Mouse (Mus musculus) spleen, postnatal 36 days (tissue): Measurements from ENCODE around the gene Sdhaf1.

Source experiments
- DNase-seq, 2 experiments: peaks; one replicate each; pipeline ENCODE4 v3.0.0; 2022; ENCODE audit warnings: low spot score in 2 of 2, mixed read lengths in 1 of 2

Gene Sdhaf1

DNA sequence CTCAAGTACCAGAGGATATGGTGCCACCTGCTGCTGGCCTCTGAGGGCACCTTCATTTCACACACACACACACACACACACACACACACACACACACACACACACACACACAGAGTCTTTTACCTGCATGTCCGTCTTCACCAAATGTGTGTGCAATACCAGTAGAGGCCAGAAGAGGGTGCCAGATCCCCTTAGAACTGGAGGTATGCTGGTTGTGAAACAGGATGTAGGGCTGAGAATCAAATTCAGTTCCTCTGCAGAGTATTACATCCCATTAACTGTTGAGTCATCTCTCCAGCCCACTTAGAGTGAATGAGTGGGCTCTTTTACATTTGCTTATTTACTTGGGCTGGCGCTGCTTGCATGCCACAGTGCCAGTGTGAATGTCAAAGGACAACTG, 1.7 kb upstream of the Sdhaf1 start:
- peak; percentile 34 to 56 for DNase-seq

DNA sequence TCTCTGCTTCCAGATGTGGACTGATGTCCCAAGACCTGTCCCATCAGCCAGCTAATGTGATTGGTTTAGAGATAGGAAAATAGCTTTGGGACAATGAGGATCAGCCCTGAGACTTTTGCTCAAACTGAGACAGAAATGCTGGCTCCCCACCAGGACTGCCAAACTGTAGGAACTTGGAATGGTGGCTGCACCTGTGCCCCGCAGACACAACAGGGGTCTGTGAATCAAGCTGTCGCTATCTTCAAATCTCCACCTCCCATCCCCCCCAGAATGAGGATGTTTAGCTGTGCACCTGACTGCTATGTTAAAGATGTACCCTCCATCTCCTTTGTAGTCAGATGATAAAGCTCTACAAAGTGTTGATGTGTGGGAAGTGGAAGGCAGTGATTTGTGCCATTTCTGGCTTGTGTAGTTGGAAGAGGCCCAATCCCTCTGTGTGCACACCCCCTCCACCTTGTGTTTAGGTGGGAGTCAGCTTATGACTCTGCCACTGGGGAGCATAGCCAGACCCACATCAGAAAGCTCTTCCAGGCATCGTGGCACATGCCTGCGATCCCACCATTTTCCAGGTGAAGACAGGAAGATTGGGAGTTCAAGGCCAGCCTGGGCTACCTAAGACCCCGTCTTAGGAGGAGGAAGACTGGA, 727 bp upstream of the Sdhaf1 start:
- no peak for DNase-seq

DNA sequence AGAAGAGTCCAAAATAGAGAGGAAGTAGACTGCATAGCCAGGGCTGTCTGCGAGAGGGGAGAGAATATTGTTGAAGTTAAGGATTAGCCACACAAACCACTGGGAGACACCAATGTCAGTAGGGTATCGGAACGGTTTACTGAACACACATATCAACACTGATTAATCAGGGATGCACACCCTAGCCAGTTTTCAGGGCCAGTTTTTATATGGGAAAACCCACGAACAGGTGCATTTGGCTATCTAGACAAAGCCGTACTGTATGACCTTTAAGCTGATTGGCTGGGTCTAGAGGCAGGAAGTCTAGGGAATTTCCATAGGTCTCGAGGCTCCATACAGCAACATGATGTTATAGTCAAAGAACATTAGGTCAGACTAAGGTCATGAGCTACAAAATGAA, 830 bp downstream of the Sdhaf1 start:
- peak; percentile 26 to 30 for DNase-seq

DNA sequence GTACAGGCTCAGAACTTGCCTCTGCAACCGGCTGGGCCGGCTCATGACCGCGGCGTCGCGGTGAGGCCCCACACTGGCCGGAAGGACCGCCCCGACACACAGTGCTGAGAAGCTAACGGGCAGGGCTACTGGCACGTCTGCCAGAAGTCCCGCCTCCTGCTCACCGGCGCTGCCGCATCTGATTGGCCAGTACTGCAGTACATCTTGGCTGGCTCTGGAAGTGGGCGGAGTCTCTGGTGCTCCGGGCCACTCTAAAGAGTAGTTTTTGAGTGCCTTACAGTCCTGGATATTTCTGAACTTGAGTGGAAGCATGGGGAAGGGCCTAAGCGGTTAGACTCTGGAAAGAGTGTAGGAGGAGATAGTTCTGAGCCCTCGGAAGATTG, 1.4 kb downstream of the Sdhaf1 start:
- DNase-seq = peak; percentile 98

DNA sequence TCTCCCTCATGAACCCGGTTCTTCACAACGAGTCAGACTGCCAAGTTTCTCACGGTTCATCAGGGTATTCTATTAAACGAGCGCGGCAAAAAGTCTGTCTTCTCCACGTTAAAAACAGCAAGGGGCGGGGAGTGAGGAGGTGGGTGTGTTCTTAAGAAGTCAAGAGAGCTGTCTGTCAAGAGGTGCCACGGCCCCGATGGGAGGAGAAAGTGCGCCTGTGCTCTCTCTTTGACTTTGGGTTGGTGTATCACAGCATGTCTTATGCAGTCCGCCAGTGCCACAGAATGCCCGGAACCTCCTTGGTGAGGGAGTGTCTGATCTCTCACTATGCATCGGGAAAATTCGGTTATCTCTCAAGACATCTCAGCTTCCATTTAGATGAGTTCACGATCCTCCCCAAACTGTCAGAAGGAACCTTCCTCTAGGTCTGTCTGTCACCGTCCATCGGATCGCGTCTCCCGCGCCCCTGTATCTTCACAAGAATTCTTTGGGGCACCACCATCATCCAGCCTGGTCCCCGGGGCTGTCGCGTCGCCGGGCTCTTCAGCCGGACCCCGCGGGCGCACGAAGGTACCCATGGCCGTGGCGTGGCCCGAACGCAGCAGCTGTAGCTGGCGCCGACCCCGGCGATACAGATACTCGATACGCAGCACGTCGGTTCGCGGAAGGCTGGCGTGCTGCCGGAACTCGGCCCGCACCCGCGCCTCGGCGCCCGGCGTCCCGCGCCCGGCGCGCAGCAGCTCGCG, 2.0 kb downstream of the Sdhaf1 start, which contains the start of gene E130208F15Rik:
TSS of gene E130208F15Rik (plus strand) at position 202 of the 746 bp plus-strand sequence.
- DNase-seq = peak; percentile 78 to 82

DNA sequence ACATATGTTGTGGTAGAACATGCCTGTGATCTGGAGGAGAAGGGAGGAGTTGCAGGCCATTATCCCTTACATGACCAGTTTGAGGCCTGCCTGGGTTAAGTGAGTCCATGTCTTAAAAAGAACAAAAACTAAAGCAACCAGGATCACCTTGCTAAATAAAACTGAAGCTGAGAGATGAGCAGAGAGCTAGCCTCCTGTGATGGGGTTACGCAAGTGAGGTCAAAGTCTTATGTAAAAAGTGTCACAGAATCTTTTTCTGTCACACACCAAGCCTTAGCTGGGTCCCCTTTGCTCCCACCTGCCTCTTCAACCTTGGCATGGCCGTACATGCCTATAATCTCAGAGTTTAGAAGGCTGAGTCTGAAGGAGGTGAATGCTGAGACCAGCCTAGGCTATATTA, 2.7 kb downstream of the Sdhaf1 start:
- no peak for DNase-seq

DNA sequence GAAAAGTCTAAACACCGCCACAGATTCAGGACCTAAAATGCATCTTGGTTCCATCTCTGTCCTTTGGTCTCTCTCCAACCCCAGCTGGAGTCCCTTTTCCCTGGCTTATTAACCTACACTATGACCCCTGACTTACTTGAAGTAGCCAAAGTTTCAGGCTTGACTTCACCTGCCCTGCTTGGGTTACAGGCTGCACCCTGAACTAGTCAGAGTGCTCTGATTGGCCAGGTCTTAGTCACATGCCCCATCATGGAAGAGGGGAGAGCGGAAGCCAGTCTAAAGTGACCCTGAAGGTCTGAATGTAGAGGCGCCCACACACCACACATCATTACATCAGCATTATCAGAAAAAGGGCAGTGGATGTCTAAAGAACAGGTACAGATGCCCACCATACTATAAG, 5.6 kb downstream of the Sdhaf1 start:
- no peak for DNase-seq

DNA sequence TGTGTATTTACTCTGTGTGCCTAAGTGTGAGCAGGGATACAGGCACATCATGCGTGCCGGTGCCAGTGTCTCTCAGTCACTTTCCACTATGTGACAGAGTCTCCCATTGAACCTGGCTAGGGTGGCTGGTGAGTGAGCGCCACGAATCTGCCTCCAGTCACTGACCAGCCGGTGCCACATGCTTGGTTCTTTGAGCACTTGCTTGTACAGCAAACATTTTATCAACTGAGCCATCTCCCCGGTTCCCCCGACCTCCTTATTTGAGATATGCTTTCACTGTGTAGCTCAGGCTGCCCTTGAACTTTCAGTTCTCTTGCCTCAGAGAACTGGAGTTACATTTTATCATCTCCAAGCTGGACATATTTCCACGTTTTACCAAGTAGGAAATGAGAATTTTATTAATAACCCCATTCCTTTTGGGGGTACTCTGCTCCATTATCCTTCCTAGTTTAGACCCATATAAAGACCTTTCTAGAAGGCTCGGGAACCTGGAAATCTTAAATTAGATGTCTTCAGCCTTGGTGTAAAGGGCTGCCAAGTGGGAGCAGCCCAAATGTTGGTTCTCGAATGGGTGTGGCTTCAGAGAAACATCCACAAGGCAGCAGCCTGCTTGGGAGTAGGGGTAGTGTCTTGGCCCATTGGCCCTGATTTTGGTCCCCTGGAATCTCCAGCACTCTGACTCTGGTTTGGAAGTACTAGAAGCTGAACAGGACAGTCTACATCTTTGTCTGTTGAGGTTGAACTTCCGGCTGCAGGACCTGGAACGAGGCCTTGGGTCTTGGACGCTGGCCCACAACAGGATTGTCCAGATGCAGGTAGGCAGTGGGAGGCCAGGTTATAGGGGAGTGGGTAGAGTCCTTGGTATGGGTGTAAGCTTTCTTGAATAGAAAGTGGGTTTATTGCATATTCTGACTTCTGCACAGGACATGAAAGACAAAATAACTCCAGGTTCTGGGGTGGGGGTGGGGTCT, 7.9 kb downstream of the Sdhaf1 start:
- DNase-seq = no peak

DNA sequence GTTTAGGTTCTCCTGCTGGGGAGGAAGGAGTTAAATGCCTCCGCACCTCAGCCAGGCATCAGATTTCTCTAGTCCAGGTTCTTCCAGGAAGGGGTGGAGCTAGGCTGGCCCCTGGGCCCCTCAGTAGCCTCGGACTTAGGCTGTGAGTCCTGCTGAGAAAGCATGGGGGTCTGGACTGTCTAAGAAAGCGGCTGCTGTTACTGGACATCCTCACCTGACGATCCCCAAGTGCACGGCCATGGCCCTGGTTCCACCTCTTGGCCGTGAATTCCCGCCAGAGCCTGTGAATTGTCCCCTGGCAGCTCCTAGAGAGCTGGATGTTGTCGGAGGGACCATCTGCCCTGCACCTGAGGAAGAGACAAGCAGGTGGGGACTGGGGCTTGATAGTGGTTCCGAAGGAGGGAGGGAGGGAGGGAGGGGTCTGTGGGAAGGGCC, 9.0 kb downstream of the Sdhaf1 start, which contains the start of gene Syne4:
TSS of gene Syne4 (plus strand) at position 87 of the 435 bp plus-strand sequence.
- no peak for DNase-seq

DNA sequence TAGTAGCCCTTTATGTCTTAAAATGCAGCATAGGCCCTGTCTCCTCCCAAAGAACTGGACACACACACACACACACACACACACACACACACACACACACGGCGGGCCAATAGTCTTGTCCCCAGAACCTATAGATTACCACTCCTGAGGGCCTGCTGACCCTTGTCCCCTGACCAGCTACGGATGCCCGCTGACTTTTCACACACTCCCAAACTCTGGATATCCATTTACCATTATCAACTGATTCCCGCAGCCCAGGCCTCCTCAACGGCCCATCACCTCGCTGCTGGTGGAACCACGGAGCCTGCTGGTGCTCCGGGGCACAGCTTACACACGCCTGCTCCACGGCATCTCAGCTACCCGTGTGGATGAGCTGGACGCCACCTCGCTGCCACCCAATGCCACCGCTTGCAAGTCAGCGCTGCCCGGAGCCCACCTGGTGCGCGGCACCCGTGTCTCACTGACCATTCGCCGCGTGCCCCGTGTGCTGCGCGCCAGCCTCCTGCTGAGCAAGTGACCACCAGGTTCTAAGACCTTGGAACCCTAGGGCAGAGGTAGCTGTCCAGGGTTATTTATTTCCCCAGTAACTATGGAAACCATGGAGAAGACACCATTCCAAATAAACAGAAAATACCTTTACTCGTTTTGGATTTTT, 9.9 kb downstream of the Sdhaf1 start:
- no peak for DNase-seq

DNA sequence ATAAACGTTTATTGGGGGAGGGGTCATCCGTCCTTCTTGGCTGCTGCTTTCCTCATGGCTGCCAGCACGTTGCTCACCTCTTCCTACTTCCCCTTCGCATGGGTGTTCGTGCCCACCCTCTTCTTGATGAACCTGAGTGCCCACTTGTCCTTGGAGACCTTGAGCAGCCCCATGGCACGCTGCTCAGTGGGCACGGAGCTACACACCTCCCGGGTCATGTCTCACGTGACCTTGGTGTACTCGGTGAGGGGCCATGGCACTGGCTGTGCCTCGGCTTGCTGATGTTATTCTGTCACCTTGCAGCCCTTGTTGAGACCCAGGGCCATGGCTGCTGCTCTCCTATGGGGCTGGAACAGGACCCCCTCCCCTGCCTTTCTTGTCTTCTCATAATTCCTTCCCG, 13.6 kb downstream of the Sdhaf1 start:
- DNase-seq = no peak

DNA sequence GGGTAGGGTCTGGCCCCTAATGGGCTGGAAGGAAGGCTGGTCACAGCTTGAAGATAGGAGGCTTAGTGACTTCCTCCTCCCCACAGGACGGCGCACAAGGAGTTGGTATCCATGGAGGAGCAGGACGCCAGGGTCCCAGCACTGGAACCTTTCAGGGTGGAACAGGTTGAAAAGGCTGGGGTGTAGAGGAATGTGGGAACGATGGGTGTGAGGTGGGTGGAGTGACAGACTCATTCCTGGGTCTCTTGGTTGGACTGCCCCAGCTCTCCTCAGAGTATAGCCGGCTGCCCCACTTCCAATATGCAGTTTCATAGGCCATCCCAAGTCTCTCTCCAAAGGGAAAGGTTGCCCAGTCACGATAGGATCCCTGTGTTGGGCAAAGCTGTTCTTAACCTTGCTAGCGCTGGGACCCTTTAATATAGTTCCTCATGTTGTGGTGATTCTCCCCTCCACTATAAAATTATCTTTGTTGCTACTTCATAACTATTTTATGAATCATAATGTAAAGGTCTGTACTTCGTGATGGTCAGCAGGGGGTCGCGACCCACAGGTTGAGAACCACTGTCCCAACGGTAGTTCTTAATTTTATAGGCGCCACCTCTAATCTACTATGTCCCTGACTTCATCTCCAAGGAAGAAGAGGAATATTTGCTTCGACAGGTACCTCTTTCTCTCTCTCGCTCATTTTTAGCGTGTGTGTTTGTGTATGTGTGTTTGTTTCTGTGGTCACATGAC, 14.1 kb downstream of the Sdhaf1 start:
- no peak for DNase-seq

DNA sequence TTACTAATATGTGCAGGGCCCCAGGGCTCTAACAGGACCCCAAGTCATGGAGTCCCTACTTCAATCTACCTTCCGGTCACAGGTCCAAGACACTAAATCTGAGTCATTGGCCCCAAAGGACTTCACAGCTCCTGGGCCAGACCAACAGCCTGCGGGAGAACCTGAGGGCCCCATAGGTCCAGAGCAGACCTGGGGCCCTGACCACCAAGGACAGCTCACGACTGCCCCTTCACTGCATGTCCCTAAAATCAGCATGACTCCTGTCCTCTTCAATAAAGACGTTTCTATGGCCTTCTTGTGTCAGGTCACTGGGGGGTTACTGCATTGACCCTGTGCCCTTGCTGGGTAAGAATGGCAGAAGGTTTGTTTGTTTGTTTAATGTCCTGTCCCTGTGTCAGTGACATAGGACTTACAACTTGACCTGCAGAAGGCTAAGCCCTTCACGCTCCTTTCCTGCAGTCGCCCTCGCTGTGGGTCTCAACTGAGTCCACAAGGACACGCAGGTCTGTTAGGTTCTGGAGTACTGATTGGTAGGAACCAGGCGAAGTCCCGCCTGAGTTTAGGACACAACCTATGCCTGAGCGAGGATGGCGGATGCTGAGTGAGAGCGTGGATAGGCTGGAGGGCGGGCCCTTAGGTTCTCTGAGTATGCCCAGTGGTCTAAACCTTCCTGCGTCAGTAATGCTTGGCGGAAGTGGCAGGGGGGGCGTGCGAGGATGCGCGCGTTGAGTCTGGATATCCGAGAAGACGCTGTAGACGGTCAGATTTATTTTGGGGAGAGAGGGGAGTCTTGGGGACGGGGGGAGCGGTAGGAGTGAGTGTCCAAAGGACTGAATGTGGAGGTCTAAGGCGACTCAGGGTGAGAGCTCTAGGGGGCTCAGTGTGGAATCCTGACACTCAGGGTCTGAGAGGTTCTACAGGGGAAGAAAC, 15.4 kb downstream of the Sdhaf1 start, which contains the start of gene Alkbh6:
TSS of gene Alkbh6 (plus strand) at position 642 of the 930 bp plus-strand sequence.
- peak; percentile 94 for DNase-seq

DNA sequence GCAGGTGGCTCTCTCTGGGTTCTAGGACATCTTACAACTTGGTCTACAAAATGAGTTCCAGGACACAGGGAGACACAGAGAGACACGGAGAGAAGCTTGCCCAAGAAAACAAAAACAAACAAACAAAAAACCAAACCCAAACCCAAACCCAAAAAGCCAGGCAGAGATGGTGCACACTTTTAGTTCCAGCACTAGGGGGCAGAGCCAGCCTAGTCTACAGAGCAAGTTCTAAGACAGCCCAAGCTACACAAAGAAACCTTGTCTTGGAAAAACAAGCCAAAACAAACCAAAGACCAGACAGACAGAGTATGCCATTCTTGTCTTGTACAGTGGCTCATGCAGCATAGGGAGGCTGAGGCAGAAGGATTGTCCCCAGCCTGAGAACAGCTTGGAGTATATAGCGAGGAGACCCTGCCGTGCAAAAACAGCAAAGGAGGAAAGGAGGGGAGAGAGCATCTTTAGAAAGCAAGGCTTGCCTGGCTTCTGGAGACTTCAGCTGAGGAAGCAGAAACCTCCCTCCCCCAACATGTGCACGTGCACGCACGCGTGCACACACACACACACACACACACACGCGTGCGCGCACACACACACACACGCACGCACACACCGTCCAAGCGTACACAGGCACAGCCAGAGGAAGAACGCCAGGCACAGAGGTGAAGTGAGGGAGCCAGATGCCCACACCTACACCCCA, 17.5 kb downstream of the Sdhaf1 start:
- DNase-seq = no peak

DNA sequence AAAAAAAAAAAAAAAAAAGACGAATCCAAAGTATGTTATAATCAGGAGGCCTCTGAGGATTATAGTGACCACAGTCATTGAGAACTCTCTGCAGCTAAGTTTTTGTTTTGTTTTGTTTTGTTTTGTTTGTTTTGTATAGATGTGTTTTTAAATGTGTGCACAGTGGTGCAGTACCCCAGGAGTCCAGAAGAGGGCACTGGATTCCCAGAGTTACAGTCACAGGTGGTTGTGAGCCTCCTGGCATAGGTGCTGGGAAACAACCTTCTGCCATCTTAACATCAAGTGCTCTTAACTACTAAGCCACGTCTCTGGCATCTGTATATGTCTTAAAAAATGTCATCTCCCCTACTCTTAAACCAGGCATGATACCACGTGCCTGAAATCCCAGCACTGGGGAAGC, 22.8 kb downstream of the Sdhaf1 start:
- DNase-seq = no peak

DNA sequence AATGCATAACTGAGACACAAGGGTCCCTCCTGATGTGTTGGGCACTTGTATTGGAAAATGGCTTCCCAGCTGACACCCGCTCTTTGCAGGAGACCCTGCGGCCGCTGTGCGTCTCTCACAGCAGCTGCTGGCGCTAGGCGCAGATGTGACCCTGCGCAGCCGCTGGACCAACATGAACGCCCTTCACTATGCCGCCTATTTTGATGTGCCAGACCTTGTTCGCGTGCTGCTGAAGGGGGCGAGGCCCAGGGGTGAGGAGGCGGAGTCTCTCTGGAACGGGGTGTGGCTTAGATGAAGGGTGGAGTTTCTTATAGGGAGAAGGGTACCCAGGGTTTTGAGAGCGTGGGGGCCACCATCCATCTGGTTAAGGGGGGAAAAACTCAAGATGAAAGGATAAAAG, 26.4 kb downstream of the Sdhaf1 start:
- no peak for DNase-seq

DNA sequence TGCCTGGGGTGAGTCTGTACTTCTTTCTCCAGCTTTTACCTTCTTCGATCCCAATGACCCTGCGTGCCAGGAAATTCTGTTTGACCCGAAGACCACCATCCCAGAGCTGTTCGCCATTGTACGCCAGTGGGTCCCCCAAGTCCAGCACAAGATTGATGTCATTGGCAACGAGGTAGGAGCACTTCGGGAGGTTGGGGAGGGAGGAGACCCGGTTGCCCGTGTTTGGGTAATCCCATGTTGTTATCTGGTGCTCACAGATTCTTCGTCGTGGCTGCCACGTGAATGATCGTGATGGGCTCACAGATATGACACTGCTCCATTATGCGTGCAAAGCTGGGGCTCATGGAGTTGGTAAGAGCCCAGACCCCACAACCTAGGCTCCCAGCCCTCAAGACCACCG, 26.9 kb downstream of the Sdhaf1 start:
- DNase-seq = no peak

DNA sequence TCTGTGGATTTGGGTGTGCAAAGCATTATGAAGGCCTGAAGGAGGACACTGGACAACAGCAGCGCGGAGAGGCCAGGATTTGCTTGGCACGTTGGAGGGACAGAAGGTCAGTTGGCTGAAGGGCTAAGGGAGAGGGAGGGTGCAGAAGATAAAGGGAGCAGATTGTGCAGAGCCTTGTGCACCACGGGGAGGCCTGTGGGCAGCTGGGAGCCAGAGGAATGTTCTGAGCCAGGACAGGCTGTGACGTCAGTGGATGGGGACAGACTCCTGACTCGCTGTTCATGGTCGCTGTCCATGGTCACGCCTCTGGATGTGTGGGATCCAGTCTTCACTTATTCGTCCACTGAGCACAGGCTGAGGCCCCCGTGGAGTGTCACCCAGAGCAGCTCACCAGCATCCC, 28.6 kb downstream of the Sdhaf1 start:
- no peak for DNase-seq

DNA sequence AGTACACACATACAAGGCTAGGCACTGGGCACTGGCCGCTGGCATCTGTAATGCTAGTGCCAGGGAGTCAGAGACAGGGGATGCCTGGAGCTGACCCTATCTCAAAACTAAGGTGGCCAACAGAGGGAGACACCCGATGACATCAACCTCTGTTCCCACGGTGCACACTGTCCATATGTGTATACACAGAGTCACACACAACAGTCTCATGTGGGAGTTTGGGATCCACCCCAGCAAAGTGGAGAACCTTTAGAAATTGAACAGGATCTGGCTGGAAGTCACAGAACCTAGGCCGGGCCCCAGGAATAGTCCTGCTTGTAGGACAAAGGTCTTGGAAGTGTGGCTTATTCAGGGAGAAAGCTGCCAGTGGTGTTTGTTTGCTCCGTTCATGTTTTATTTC, 29.4 kb downstream of the Sdhaf1 start:
- DNase-seq = no peak
